Mouse (Mus musculus) intestine, postnatal 0 days (tissue): ENCODE measurements around the gene Olfr419. TPM values are rescaled to one million over a fixed set of nuclear protein-coding genes. Genes with fewer than 3 reads are reported as not detected.

Source experiments
- ATAC-seq: fragments of 200-750 bp; cut with Nextera tagmentation; 2 replicates; pipeline ENCODE4 v1.8.0; 2017; ENCODE audit warnings: mild to moderate bottlenecking, moderate TSS enrichment, moderate library complexity
- H3K27ac ChIP-seq: fragments of 300-500 bp; sonication (generic); 2 replicates; pipeline ENCODE4 v1.5.1; 2014; ENCODE audit warnings: mild to moderate bottlenecking, low read depth, low read length, moderate library complexity
- H3K27me3 ChIP-seq: fragments of 300-500 bp; sonication (generic); replicated peaks from 2 replicates; pipeline ENCODE4 v1.6.1; 2014; ENCODE audit warnings: low read length, mixed read lengths; ENCODE audit not compliant: control insufficient read depth, insufficient read depth
- H3K36me3 ChIP-seq: fragments of 300-500 bp; sonication (generic); 2 replicates; pipeline ENCODE4 v1.6.1; 2014; ENCODE audit warnings: mild to moderate bottlenecking, moderate library complexity; ENCODE audit not compliant: control insufficient read depth, insufficient read depth
- H3K4me1 ChIP-seq: fragments of 300-500 bp; sonication (generic); replicated peaks from 2 replicates; pipeline ENCODE4 v1.6.1; 2014; ENCODE audit warnings: antibody characterized with exemption, low read length, mixed read lengths; ENCODE audit not compliant: control insufficient read depth, insufficient read depth
- H3K4me2 ChIP-seq: fragments of 300-500 bp; sonication (generic); replicated peaks from 2 replicates; pipeline ENCODE4 v1.6.1; 2014; ENCODE audit warnings: low read depth, mild to moderate bottlenecking, moderate library complexity
- H3K4me3 ChIP-seq: fragments of 300-500 bp; sonication (generic); 2 replicates; pipeline ENCODE4 v1.5.1; 2014; ENCODE audit warnings: low read depth, low read length
- H3K9ac ChIP-seq: fragments of 300-500 bp; sonication (generic); 2 replicates; pipeline ENCODE4 v1.6.1; 2014; ENCODE audit warnings: mild to moderate bottlenecking, low read depth, low read length
- H3K9me3 ChIP-seq: fragments of 300-500 bp; sonication (generic); 2 replicates; pipeline ENCODE4 v1.6.1; 2016; ENCODE audit warnings: mixed run types; ENCODE audit not compliant: control insufficient read depth
- CTCF ChIP-seq: sonication (generic); IDR thresholded peaks from 2 replicates; pipeline ENCODE4 v1.5.1; 2016; ENCODE audit warnings: low read depth, mild to moderate bottlenecking, control low read depth, antibody characterized with exemption, moderate library complexity
- WGBS: fragments of 180-500 bp; shearing (Covaris S2); extraction: QIAGEN DNeasy Blood & Tissue Kit; methylation state at CpG from one replicate; pipeline ENCODE4 v1.1.7; 2014; 5-methylcytosine and 5-hydroxymethylcytosine counted together
- polyA plus RNA-seq: library from polyadenylated mRNA; unstranded; fragments of >200 nt; fragmentation: Nextera tagmentation; extraction: Ambion mirVana; gene quantifications from 2 replicates; pipeline ENCODE4 v1.2.1, GENCODE M21; 2015

Gene Olfr419
- not detected in 2 replicates for polyA plus RNA-seq

DNA sequence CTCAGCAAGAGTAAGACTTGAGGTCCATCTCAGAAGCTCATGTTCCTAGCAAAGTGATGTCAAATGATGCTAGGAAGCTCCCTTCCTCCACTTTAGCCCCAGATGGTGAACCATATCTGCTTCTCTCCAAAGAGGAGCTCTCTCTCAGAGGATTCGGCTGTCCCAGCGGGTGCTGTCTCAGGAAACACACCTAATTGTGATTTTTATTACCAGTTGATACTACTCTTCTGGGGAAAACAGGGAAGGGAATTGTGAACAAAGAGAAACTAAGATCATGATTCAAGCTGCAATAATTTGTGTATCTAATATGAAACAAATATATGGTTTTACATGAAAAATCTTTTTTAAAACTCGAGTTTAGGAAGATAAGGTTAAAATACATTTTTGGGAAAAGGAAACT, at the start of gene Olfr419:
Gene Olfr419 (minus strand): TSS at position 101 of the 400 bp plus-strand sequence.
- no peak within 1 kb of the TSS for H3K4me3 ChIP-seq
- no peaks in the 10 kb centered on the region for H3K36me3 ChIP-seq
- H3K27me3 ChIP-seq = no peaks in the 10 kb centered on the region
- ATAC-seq = no peak
- H3K4me1 ChIP-seq = no peaks in the 10 kb centered on the region
- H3K9ac ChIP-seq = no peak within 1 kb of the TSS
- no peak within 1 kb of the TSS for H3K27ac ChIP-seq
- no peak within 1 kb of the TSS for H3K4me2 ChIP-seq
- WGBS = 73% methylated on average over 3 of the region's 3 CpGs
- no peaks in the 10 kb centered on the region for H3K9me3 ChIP-seq
- no peak for TF ChIP-seq CTCF

DNA sequence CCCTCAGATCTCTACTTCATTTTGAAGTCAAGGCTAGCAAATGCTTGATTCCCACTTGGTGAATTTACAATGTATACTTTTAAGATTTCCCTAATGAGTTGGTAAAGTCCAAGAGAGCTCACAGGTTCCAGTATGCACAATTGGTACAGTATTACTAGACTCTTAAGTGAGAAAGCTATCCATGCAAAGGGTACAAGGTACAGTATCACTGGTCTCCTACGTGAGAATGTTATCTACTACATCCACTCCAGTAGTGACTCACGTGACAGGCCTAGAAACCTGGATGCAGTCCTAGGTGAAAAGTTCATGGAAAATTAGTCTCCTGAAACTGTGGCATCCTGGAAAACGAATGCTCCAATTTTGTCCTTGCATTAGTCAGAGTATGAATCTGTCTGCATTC, 18.8 kb upstream of the Olfr419 start:
- Histone ChIP-seq H3K4me2 (no peak overlapping the region), H3K4me1 (no peaks in the 10 kb centered on the region), H3K4me3 (no peak overlapping the region), H3K9me3 (no peaks in the 10 kb centered on the region), H3K9ac (no peak overlapping the region), H3K36me3 (no peaks in the 10 kb centered on the region), H3K27me3 (no peaks in the 10 kb centered on the region), H3K27ac (no peak overlapping the region)
- WGBS = 64% methylated on average over 3 of the region's 3 CpGs
- TF ChIP-seq CTCF = no peak
- no peak for ATAC-seq

DNA sequence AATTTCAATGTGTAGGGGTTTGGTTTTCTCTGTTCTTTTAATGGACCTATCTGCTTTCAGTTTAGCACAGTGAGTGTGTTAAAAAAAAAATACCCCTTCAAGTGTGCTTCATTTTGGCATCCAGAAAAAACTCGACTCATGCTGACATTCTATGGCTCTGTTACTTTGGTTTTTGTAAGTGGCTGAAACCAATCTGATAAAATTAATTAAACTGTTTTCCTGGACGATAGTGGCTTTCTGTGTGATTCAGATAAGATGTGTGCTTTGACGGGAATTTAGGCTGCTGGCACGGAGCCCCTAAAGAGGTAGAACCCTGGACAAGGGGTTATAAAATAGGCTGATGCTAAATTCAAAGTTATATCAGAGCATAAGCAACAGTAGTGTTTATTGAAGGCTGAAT, 17.3 kb upstream of the Olfr419 start:
- Histone ChIP-seq H3K9me3 (no peaks in the 10 kb centered on the region), H3K27me3 (no peaks in the 10 kb centered on the region), H3K9ac (no peak overlapping the region), H3K4me2 (no peak overlapping the region), H3K27ac (no peak overlapping the region), H3K36me3 (no peaks in the 10 kb centered on the region), H3K4me3 (no peak overlapping the region), H3K4me1 (no peaks in the 10 kb centered on the region)
- ATAC-seq = no peak
- WGBS = 70% methylated on average over 4 of the region's 4 CpGs
- TF ChIP-seq CTCF = no peak

DNA sequence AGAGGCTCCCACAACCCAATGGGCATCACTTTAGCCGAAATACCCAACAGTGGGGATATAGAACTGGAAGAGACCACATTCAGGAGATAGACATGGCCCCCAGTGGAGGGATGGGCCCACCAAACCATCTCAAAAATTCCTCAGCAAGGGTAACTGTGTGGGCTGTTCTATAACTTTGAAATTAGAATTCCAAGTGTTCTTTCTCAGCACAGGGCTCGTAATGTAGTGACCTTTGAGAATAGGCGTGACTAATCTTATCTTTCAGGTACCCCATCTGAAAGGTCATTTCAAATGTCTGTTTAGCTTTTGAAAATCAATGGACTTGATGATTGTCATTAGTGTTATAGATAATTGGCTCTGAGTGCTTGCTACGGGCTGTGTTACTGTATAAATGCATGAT, 16.0 kb upstream of the Olfr419 start:
- no peak for ATAC-seq
- H3K9me3 ChIP-seq = no peaks in the 10 kb centered on the region
- no peaks in the 10 kb centered on the region for H3K27me3 ChIP-seq

DNA sequence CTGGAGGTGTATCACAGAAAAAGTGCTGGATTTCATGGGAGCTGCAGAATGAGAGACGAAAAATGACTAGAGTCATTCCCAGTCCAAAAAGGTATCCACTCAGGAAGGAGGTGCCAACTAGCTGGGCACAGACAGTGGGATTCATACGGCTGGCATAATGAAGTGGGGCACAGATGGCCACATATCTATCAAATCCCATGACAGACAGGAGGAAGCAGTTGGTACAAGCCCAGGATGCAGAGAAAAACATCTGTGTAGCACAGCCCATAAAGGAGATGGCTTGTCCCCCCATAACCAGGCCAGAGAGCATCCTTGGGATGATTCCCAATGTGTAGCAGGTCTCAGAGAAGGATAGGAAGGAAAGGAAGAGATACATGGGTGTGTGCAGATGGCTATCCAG, 1.5 kb downstream of the Olfr419 start:
- H3K9ac ChIP-seq = no peak overlapping the region
- H3K27me3 ChIP-seq = no peaks in the 10 kb centered on the region
- H3K4me2 ChIP-seq = no peak overlapping the region
- ATAC-seq = no peak
- TF ChIP-seq CTCF = no peak
- H3K4me3 ChIP-seq = no peak overlapping the region
- WGBS = 82% methylated on average over 2 of the region's 2 CpGs
- no peaks in the 10 kb centered on the region for H3K36me3 ChIP-seq
- no peaks in the 10 kb centered on the region for H3K9me3 ChIP-seq
- no peaks in the 10 kb centered on the region for H3K4me1 ChIP-seq
- no peak overlapping the region for H3K27ac ChIP-seq

More for the DNA sequence above, 16.0 kb upstream of the Olfr419 start:
- no peaks in the 10 kb centered on the region for H3K36me3 ChIP-seq
- no peak overlapping the region for H3K27ac ChIP-seq
- no peak overlapping the region for H3K4me3 ChIP-seq
- no peak for TF ChIP-seq CTCF
- 56% methylated on average over 4 of the region's 4 CpGs for WGBS
- no peak overlapping the region for H3K9ac ChIP-seq
- no peaks in the 10 kb centered on the region for H3K4me1 ChIP-seq
- H3K4me2 ChIP-seq = no peak overlapping the region

DNA sequence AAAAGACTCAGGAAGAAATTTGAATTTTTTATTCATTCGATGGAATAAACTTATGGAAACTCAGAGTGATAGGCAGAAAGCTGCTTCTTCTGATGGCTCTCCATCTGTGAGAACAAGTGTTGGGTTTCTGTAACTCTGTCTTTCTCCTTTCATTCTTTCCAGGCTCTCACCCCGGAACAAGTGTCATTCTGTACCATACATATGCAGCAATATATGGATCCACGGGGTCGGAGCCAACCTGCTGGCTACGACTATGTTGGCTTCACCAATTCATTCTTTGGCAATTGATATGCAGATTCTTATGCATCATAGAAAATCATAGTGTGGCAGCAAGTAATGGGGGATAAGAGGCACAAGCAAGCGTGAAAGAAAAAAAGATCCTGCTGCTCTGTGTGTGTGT, 4.7 kb downstream of the Olfr419 start:
- no peaks in the 10 kb centered on the region for H3K9me3 ChIP-seq
- no peak for ATAC-seq
- WGBS = 95% methylated on average over 6 of the region's 6 CpGs

DNA sequence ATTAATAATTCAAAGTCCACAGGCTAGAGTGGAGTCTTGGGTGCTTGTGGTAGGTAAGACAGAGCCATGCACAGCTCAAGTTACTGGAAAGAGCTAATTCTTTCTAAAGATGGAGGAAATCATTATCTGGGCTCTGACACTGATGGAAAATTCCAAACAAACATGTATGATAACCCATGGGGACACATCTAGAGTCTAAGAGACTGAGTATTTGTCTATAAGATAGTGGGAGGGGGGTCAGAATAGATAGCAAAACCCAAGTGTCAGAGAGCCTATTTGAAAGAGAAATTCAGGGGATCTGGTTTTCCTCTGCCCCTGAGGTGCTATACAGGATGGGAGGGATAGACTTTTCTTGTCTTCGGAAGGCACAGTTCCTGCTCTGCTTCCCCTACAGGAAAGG, 5.8 kb downstream of the Olfr419 start:
- Histone ChIP-seq H3K4me3 (no peak overlapping the region), H3K4me2 (no peak overlapping the region), H3K9ac (no peak overlapping the region), H3K27me3 (no peaks in the 10 kb centered on the region), H3K4me1 (no peaks in the 10 kb centered on the region), H3K36me3 (no peaks in the 10 kb centered on the region), H3K9me3 (no peaks in the 10 kb centered on the region), H3K27ac (no peak overlapping the region)
- ATAC-seq = no peak
- 78% methylated on average over 1 of the region's 1 CpGs for whole genome bisulfite sequencing
- TF ChIP-seq CTCF = no peak

More for the DNA sequence above, 4.7 kb downstream of the Olfr419 start:
- Histone ChIP-seq H3K27ac (no peak overlapping the region), H3K9ac (no peak overlapping the region), H3K4me3 (no peak overlapping the region), H3K4me1 (no peaks in the 10 kb centered on the region), H3K36me3 (no peaks in the 10 kb centered on the region), H3K27me3 (no peaks in the 10 kb centered on the region), H3K4me2 (no peak overlapping the region)
- TF ChIP-seq CTCF = no peak
